Comparison of ENCODE assay signal across 25 mouse cellular contexts in the genomic region with DNA sequence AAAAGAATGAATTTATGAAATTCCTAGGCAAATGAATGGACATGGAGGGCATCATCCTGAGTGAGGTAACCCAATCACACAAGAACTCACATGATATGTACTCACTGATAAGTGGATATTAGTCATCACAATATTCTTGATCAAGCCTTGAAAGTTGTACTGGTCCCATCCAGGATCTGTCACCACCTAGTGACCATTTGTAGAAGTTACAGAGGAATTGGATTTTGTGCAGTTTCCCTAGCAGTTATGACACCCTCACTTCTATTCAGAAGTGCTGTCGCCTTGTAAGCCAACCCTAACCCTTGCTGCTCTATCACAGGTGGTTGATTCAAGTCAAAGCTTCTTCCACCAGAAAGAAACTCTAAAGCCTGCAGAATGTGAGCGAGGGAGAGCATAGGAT. TPM values are rescaled to one million over a fixed set of nuclear protein-coding genes. Genes with fewer than 3 reads are reported as not detected.
DNase-seq lines count a peak whose midpoint lies in the region; ATAC-seq and TF ChIP-seq lines count a peak whose summit lies in the region.
"Had no signal": no experiment of that assay in that cellular context is flagged by ENCODE, and none has a peak within 500 bp of the region (broad histone marks: within the 10 kb centered on the region; RNA-seq: fewer than 3 reads in every experiment).

No protein-coding gene starts in this region.

- peak; percentile 8 for DNase-seq in kidney, adult 2 months
- peak; percentile 68 for DNase-seq in 3T3-L1 (ENCODE audit: low read depth, low spot score)
- DNase-seq in c-Kit-positive CD71-negative TER-119-negative erythroid progenitor cells, embryonic 14.5 days (ENCODE audit: low read depth): peak; percentile 7
- no peak for DNase-seq in yolk sac, embryonic 10.5 days (ENCODE audit: low spot score)
- DNase-seq in cerebellum, postnatal 36 days: no peak
- DNase-seq in left cerebral cortex, postnatal 14 days (ENCODE audit: low spot score in 2 of 2): no peak
- DNase-seq: gastrocnemius, postnatal 10 days; heart, postnatal 36 days; kidney, postnatal 14 days; left cerebral cortex, postnatal 4 days; lung, postnatal 4 days; right cerebral cortex, postnatal 14 days had no signal

- no peak overlapping the region for H3K27ac ChIP-seq in kidney, adult 2 months (ENCODE audit: insufficient read depth, low read depth, low read length)
- H3K27ac ChIP-seq in kidney, embryonic 16.5 days (ENCODE audit: low read length): no peak overlapping the region
- H3K27ac ChIP-seq: embryonic facial prominence, embryonic 10.5 days; liver, embryonic 14.5 days; neural tube, embryonic 12.5 days had no signal

- 0 out of 2 replicates have a peak, but pooled peaks have one; percentile 5 for TF ChIP-seq CTCF in kidney, adult 2 months (conservative IDR thresholded peaks at IDR 0.05; ENCODE audit: insufficient read depth, insufficient read length, low read depth, low read length)
- peak; percentile 48 for TF ChIP-seq CTCF in E14TG2a.4 (conservative IDR thresholded peaks at IDR 0.05; ENCODE audit: low read length)

- ATAC-seq in kidney, embryonic 16.5 days (ENCODE audit: low FRiP score, low TSS enrichment): no peak
- ATAC-seq: activated CD4-positive, CD25-positive, alpha-beta regulatory T cell, adult 4 months; forebrain, embryonic 16.5 days; inflammation-experienced regulatory T-cells, adult 6 months had no signal

- no peak for TF ChIP-seq POLR2A in kidney, adult 2 months (IDR thresholded peaks at IDR 0.05; ENCODE audit: low read depth, low read length)

- no peaks in the 10 kb centered on the region for H3K4me1 ChIP-seq in kidney, adult 2 months (ENCODE audit: control insufficient read depth, insufficient read depth, low read length)
- no peaks in the 10 kb centered on the region for H3K4me1 ChIP-seq in kidney, embryonic 16.5 days (ENCODE audit: insufficient read depth, low read length)
- H3K4me1 ChIP-seq in E14TG2a.4 (replicated peaks; ENCODE audit: low read depth, low read length): no peaks in the 10 kb centered on the region
- H3K4me1 ChIP-seq: embryonic facial prominence, embryonic 10.5 days; heart, embryonic 12.5 days; neural tube, embryonic 12.5 days had no signal

- 70% methylated on average over 2 of the region's 2 CpGs for WGBS in kidney, adult 2 months
- 60% methylated on average over 2 of the region's 2 CpGs for WGBS in kidney, embryonic 16.5 days

- H3K4me3 ChIP-seq in kidney, adult 2 months (ENCODE audit: insufficient read depth, low read depth, low read length): no peak overlapping the region
- no peak overlapping the region for H3K4me3 ChIP-seq in kidney, embryonic 16.5 days (ENCODE audit: low read length)
- H3K4me3 ChIP-seq in E14TG2a.4 (replicated peaks; ENCODE audit: low read length): no peak overlapping the region
- H3K4me3 ChIP-seq: embryonic facial prominence, embryonic 10.5 days; erythroblast, embryonic 14.5 days; heart, embryonic 12.5 days; neural tube, embryonic 12.5 days had no signal

- no peaks in the 10 kb centered on the region for H3K9me3 ChIP-seq in kidney, embryonic 16.5 days (ENCODE audit: low read length)
- no peaks in the 10 kb centered on the region for H3K9me3 ChIP-seq in E14TG2a.4 (ENCODE audit: low read length)
- H3K9me3 ChIP-seq: embryonic facial prominence, embryonic 10.5 days; heart, embryonic 12.5 days; neural tube, embryonic 12.5 days had no signal

- no peaks in the 10 kb centered on the region for H3K36me3 ChIP-seq in kidney, adult 2 months (ENCODE audit: control insufficient read depth, insufficient read depth, low read length)
- H3K36me3 ChIP-seq in kidney, embryonic 16.5 days (ENCODE audit: insufficient read depth, low read length): no peaks in the 10 kb centered on the region
- no peaks in the 10 kb centered on the region for H3K36me3 ChIP-seq in E14TG2a.4 (ENCODE audit: insufficient read depth, low read length)
- H3K36me3 ChIP-seq: embryonic facial prominence, embryonic 10.5 days; heart, embryonic 12.5 days; neural tube, embryonic 12.5 days had no signal

- intact Hi-C loops in left cerebral cortex, postnatal 14 days (cut with DNase I): no loop called here

- no peak overlapping the region for H3K4me2 ChIP-seq in kidney, embryonic 16.5 days (replicated peaks; ENCODE audit: low read depth, low read length)
- H3K4me2 ChIP-seq: heart, embryonic 12.5 days; neural tube, embryonic 12.5 days had no signal

- no peaks in the 10 kb centered on the region; the same call in 1 of the 2 replicates for H3K27me3 ChIP-seq in kidney, adult 2 months (replicated peaks; ENCODE audit: control insufficient read depth, insufficient read depth, low read length)
- no peaks in the 10 kb centered on the region; the same call in 1 of the 2 replicates for H3K27me3 ChIP-seq in kidney, embryonic 16.5 days (ENCODE audit: insufficient read depth, low read length)
- 0 out of 2 replicates have a peak, but pooled peaks cover 2% of the 10 kb centered on the region for H3K27me3 ChIP-seq in E14TG2a.4 (ENCODE audit: insufficient read depth, low read length)
- H3K27me3 ChIP-seq: neural tube, embryonic 12.5 days had no signal

- H3K9ac ChIP-seq in kidney, embryonic 16.5 days (replicated peaks; ENCODE audit: low read length): no peak overlapping the region
- H3K9ac ChIP-seq: heart, embryonic 12.5 days; liver, embryonic 14.5 days; neural tube, embryonic 12.5 days had no signal

RNA-seq across cellular contexts. Expression of a gene that starts 8.2 kb away (rescaled TPM):
- 5.1 and 5.3 TPM in 2 replicates for polyA plus RNA-seq in kidney, adult 2 months (2012; rRNA removed)
- polyA plus RNA-seq in kidney, embryonic 16.5 days (2015; fragmentation: Nextera tagmentation; extraction: Ambion mirVana): not detected in 2 replicates
- total RNA-seq in left cerebral cortex, postnatal 14 days (2021): not detected
- total RNA-seq: heart, postnatal 36 days; layer of hippocampus, postnatal 14 days; left cerebral cortex, postnatal 4 days had no signal
- polyA plus RNA-seq: embryonic facial prominence, embryonic 10.5 days; erythroblast, embryonic 14.5 days; forebrain, embryonic 16.5 days; heart, embryonic 12.5 days; inflammation-experienced regulatory T-cells, adult 6 months; midbrain, embryonic 14.5 days; neural tube, embryonic 12.5 days had no signal

RNA-seq across cellular contexts. Expression of a gene that starts 10.3 kb away (rescaled TPM):
- polyA plus RNA-seq in kidney, adult 2 months (2012; rRNA removed): 0.05 and 0.20 TPM in 2 replicates
- polyA plus RNA-seq in kidney, embryonic 16.5 days (2015; fragmentation: Nextera tagmentation; extraction: Ambion mirVana): 0.04 TPM in 1 of 2 replicates, not detected in the other
- total RNA-seq in left cerebral cortex, postnatal 14 days (2021): 10 to 100 TPM; 12.4 to 14.7 TPM
- polyA plus RNA-seq: activated CD4-positive, CD25-positive, alpha-beta regulatory T cell, adult 4 months; erythroblast, embryonic 14.5 days; inflammation-experienced regulatory T-cells, adult 6 months had no signal

RNA-seq across cellular contexts. Expression of a gene that starts 47.9 kb away (rescaled TPM):
- polyA plus RNA-seq in kidney, adult 2 months (2012; rRNA removed): not detected in 2 replicates
- polyA plus RNA-seq in kidney, embryonic 16.5 days (2015; fragmentation: Nextera tagmentation; extraction: Ambion mirVana): not detected in 2 replicates
- not detected for total RNA-seq in left cerebral cortex, postnatal 14 days (2021)
- total RNA-seq: adrenal gland, postnatal 4 days; gastrocnemius, postnatal 10 days; heart, postnatal 36 days; layer of hippocampus, postnatal 14 days; left cerebral cortex, postnatal 4 days had no signal
- polyA plus RNA-seq: activated CD4-positive, CD25-positive, alpha-beta regulatory T cell, adult 4 months; embryonic facial prominence, embryonic 10.5 days; forebrain, embryonic 16.5 days; heart, embryonic 12.5 days; inflammation-experienced regulatory T-cells, adult 6 months; liver, embryonic 14.5 days; midbrain, embryonic 14.5 days; neural tube, embryonic 12.5 days had no signal

RNA-seq across cellular contexts. Expression of a gene that starts 48.1 kb away (rescaled TPM):
- polyA plus RNA-seq in kidney, adult 2 months (2012; rRNA removed): not detected in 2 replicates
- not detected in 2 replicates for polyA plus RNA-seq in kidney, embryonic 16.5 days (2015; fragmentation: Nextera tagmentation; extraction: Ambion mirVana)
- not detected for total RNA-seq in left cerebral cortex, postnatal 14 days (2021)
- total RNA-seq: adrenal gland, postnatal 4 days; gastrocnemius, postnatal 10 days; heart, postnatal 36 days; layer of hippocampus, postnatal 14 days; left cerebral cortex, postnatal 4 days had no signal
- polyA plus RNA-seq: activated CD4-positive, CD25-positive, alpha-beta regulatory T cell, adult 4 months; embryonic facial prominence, embryonic 10.5 days; erythroblast, embryonic 14.5 days; forebrain, embryonic 16.5 days; heart, embryonic 12.5 days; inflammation-experienced regulatory T-cells, adult 6 months; liver, embryonic 14.5 days; midbrain, embryonic 14.5 days; neural tube, embryonic 12.5 days had no signal

RNA-seq across cellular contexts. Expression of a gene that starts 51.7 kb away (rescaled TPM):
- 0.22 and 0.31 TPM in 2 replicates for polyA plus RNA-seq in kidney, adult 2 months (2012; rRNA removed)
- 0.09 TPM in 1 of 2 replicates, not detected in the other for polyA plus RNA-seq in kidney, embryonic 16.5 days (2015; fragmentation: Nextera tagmentation; extraction: Ambion mirVana)
- total RNA-seq in left cerebral cortex, postnatal 14 days (2021): under 1 TPM in 1 of 2 experiments, not detected in 1; 0.15 TPM
- total RNA-seq: gastrocnemius, postnatal 10 days; left cerebral cortex, postnatal 4 days had no signal
- polyA plus RNA-seq: activated CD4-positive, CD25-positive, alpha-beta regulatory T cell, adult 4 months; embryonic facial prominence, embryonic 10.5 days; erythroblast, embryonic 14.5 days; forebrain, embryonic 16.5 days; inflammation-experienced regulatory T-cells, adult 6 months; midbrain, embryonic 14.5 days; neural tube, embryonic 12.5 days had no signal

Comparison
In these comparisons a context has a peak if more than half of its experiments do, and no peak if none do; other contexts are left out.
1. DNase-seq: peak in kidney, adult 2 months (single experiment), 3T3-L1 (single experiment) and c-Kit-positive CD71-negative TER-119-negative erythroid progenitor cells, embryonic 14.5 days (single experiment); none in yolk sac, embryonic 10.5 days (single experiment), cerebellum, postnatal 36 days (0 of 2) and left cerebral cortex, postnatal 14 days (0 of 2).